Mouse (Mus musculus) small intestine, adult 2 months (tissue): ENCODE data around the gene Tns1.

Experiments
- CTCF ChIP-seq: fragments of 200-500 bp; IDR thresholded peaks from 2 replicates; pipeline ENCODE4 v1.5.1; 2012; ENCODE audit warnings: low read depth, mild to moderate bottlenecking, control low read depth, inconsistent platforms, low read length, moderate library complexity, mixed read lengths; ENCODE audit not compliant: insufficient replicate concordance, insufficient read length; ENCODE audit errors: extremely low read depth
- POLR2A ChIP-seq: fragments of 200-500 bp; IDR thresholded peaks from 2 replicates; pipeline ENCODE4 v1.6.1; 2012; ENCODE audit warnings: low read depth, mild to moderate bottlenecking, control low read depth, inconsistent platforms, low read length, moderate library complexity

DNA sequence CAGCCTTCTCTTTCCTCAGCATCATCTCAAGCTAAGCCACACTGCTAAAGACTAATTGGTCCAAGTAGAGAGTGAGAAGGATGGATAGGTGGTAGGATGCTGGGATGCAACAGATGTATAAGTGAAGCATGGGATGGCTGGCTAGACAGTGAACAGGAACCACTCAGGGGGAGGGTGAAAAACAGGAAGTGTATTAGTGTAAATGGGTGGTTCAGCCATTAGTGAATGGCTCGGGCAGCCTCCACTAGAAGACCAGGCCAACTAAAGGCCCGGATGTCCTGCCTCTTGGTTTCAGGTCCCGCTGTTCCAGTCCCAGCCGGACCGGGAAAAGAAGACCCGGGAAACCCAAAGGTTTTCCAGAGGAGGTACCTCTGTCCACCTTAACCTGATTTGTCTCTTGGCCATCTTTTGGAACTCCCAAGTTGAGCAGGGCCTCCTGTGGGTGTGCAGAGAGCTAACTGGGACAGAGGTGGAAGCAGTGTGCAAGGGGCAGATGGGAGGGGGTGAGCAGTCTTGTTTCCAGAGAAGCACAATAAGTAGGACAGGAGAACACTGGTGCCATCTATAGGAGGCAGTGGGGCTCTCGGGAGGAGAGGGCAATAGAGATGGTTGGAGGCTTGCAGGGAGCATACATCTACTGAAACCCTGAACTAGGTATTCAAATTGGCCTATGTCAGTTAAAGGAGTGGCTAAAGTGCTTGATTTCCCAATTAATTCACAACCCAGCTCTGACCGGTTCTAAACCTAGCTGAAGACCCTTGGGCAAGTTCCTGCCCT lies 6.8 kb upstream of the Tns1 start:
- TF ChIP-seq CTCF: no peak
- TF ChIP-seq POLR2A: no peak
